Mouse (Mus musculus): ENCODE data around the gene Lrrc7.

DNA sequence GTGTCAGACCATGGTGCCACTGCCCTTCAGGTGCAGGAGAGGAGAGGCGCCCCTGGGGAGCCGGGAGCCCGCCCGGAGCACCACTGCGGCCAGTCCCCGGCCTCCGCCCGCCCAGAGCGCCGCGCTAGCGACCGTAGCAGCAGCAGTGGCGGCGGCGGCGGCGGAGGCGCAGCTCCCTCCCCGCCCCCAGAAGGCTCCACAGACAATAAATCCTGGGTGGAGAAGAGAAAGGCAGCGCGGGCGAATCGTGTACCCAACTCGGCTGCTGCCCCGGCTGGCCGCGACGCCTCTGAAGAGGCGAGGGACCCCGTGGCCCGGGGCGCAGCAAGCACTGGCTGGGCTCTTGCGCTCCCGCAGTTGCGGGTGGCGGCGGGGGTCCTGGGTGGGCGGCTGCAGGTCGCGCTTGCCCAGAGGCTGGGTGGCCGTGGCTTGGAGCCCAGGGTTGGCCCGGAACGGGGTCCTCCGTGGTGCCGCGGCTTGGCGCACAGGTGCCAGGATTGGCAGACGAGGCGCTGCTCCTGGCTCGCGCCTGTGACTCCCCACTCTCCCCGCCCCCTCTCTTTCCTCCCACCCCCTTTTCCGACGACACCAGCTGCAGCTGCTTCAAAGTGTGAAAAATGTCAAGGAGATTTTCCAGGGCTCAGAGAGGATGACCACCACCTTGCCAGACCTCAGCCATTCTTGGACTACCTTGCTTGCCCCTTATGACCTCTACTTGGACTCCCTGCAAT is 600 bp downstream of the Lrrc7 start:
- no peak for TF ChIP-seq CTCF (conservative IDR thresholded peaks at IDR 0.05 in 1 of 2, IDR thresholded peaks at IDR 0.05 in 1 of 2; ENCODE audit: low read depth in 2 of 2, low read length in 2 of 2)
- no peak for TF ChIP-seq USF1 (IDR thresholded peaks at IDR 0.05; ENCODE audit: low read depth, low read length)

Measured in CH12.LX (cell line).